Mouse (Mus musculus) stomach, postnatal 0 days (tissue): ENCODE measurements around the gene Zcchc24. TPM values are rescaled to one million over a fixed set of nuclear protein-coding genes. Genes with fewer than 3 reads are reported as not detected.

Experiments used
- ATAC-seq: fragments of 200-750 bp; cut with Nextera tagmentation; 2 replicates; pipeline ENCODE4 v1.8.0; 2017; ENCODE audit not compliant: low FRiP score, low TSS enrichment
- DNase-seq: peaks from one replicate; pipeline ENCODE4 v3.0.0-alpha.2; 2016; ENCODE audit warnings: low spot score
- H3K27ac ChIP-seq: fragments of 300-500 bp; sonication (generic); replicated peaks from 2 replicates; pipeline ENCODE4 v1.5.1; 2014; ENCODE audit warnings: mild to moderate bottlenecking, control low read depth
- H3K27me3 ChIP-seq: fragments of 300-500 bp; sonication (generic); 2 replicates; pipeline ENCODE4 v1.6.1; 2014; ENCODE audit warnings: low read length; ENCODE audit not compliant: control insufficient read depth, insufficient read depth
- H3K36me3 ChIP-seq: fragments of 300-500 bp; sonication (generic); 2 replicates; pipeline ENCODE4 v1.6.1; 2014; ENCODE audit warnings: low read length, mixed read lengths; ENCODE audit not compliant: control insufficient read depth, insufficient read depth
- H3K4me1 ChIP-seq: fragments of 300-500 bp; sonication (generic); replicated peaks from 2 replicates; pipeline ENCODE4 v1.6.1; 2014; ENCODE audit warnings: antibody characterized with exemption; ENCODE audit not compliant: control insufficient read depth, insufficient read depth
- H3K4me2 ChIP-seq: fragments of 300-500 bp; sonication (generic); replicated peaks from 2 replicates; pipeline ENCODE4 v1.6.1; 2014; ENCODE audit warnings: low read depth, mild to moderate bottlenecking, control low read depth, moderate library complexity
- H3K4me3 ChIP-seq: fragments of 300-500 bp; sonication (generic); 2 replicates; pipeline ENCODE4 v1.5.1; 2014; ENCODE audit warnings: low read depth, low read length, control low read depth
- H3K9ac ChIP-seq: fragments of 300-500 bp; sonication (generic); 2 replicates; pipeline ENCODE4 v1.6.1; 2014; ENCODE audit warnings: mild to moderate bottlenecking, low read length, control low read depth, mixed read lengths
- H3K9me3 ChIP-seq: fragments of 300-500 bp; sonication (generic); 2 replicates; pipeline ENCODE4 v1.6.1; 2016; ENCODE audit warnings: low read length; ENCODE audit not compliant: control insufficient read depth
- CTCF ChIP-seq: IDR thresholded peaks from 2 replicates; pipeline ENCODE4 v1.5.1; 2016; ENCODE audit warnings: antibody characterized with exemption, low read depth, mild to moderate bottlenecking, moderate library complexity
- EP300 ChIP-seq: optimal IDR thresholded peaks from 2 replicates; pipeline ENCODE3; 2016; ENCODE audit warnings: antibody characterized with exemption
- WGBS: fragments of 180-500 bp; shearing (Covaris S2); extraction: QIAGEN DNeasy Blood & Tissue Kit; methylation state at CpG from one replicate; pipeline ENCODE4 v1.1.7; 2014; 5-methylcytosine and 5-hydroxymethylcytosine counted together
- polyA plus RNA-seq: library from polyadenylated mRNA; unstranded; fragments of >200 nt; fragmentation: Nextera tagmentation; extraction: Ambion mirVana; gene quantifications from 2 replicates; pipeline ENCODE4 v1.2.1, GENCODE M21; 2015

Zcchc24 gene
- polyA plus RNA-seq, 1 experiment from 2014 or later: 11.3 TPM

DNA sequence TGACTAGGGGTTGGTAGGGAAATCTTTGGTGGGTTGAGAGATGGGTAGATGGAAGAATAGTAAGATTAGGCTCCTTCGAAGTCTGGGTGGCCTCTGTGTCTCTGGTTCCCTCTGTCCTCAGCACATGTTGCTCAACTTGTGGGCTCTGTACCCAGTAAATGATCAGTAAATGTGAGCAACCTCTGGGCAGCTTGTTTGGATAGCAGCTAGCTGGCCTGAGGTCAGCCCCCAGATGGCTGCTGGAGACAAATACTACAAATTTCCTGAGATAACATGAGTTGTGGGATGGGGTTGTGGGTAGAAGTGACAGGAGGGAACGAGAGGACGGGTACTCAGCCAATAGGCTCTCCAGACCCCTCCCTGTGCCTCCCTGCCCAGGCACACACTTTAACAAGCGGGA lies 4.2 kb upstream of the Zcchc24 start:
- Histone ChIP-seq H3K4me3 (no peak overlapping the region), H3K9me3 (no peaks in the 10 kb centered on the region), H3K27ac (no peak overlapping the region), H3K4me1 (no peaks in the 10 kb centered on the region; the same call in 1 of the 2 replicates), H3K36me3 (no peaks in the 10 kb centered on the region), H3K27me3 (no peaks in the 10 kb centered on the region), H3K4me2 (no peak overlapping the region), H3K9ac (no peak overlapping the region)
- TF ChIP-seq CTCF: no peak
- TF ChIP-seq EP300: no peak
- WGBS: 56% methylated on average over 4 of the region's 4 CpGs
- ATAC-seq: no peak
- no peak for DNase-seq

DNA sequence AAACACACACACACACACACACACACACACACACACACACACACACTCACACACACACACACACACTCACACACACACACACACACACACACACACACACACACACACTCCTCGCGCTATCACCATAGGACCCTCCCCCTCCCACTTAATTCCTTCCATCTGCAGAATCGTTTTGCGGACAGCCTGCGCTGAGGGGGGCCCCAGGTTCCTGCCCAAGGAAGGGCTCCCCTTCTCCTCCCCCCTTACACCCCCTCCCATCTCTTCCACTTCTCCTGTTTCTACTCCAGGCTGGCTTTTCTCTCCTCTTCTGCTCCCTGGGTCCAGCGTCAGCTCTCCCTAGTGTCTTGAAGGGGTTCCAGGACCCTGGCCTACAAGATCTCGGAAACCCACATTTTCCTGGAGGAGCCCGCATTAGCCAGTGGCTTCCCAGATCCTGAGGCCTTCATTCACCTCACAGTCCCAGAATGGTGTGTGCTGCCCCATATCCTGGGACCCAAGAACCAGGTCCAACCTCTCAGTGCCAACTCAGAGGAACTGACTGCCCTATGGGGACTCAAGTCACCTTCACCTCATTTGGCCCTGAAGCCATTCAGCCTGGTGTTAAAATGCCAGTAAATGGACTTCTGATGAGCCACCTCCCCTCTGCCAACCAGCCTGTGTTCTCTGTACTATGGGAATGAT lies 927 bp upstream of the Zcchc24 start:
- no peaks in the 10 kb centered on the region for H3K9me3 ChIP-seq
- DNase-seq (no peak), ATAC-seq (no peak)
- H3K36me3 ChIP-seq: no peaks in the 10 kb centered on the region
- no peak overlapping the region for H3K4me3 ChIP-seq
- 0 out of 2 replicates have a peak overlapping the region, but pooled peaks have one; percentile 8 for H3K27ac ChIP-seq
- peaks cover 7% of the 10 kb centered on the region for H3K4me1 ChIP-seq
- 41% methylated on average over 8 of the region's 8 CpGs for WGBS
- H3K9ac ChIP-seq: no peak overlapping the region
- H3K27me3 ChIP-seq: no peaks in the 10 kb centered on the region
- H3K4me2 ChIP-seq: no peak overlapping the region
- no peak for TF ChIP-seq CTCF
- TF ChIP-seq EP300: no peak

DNA sequence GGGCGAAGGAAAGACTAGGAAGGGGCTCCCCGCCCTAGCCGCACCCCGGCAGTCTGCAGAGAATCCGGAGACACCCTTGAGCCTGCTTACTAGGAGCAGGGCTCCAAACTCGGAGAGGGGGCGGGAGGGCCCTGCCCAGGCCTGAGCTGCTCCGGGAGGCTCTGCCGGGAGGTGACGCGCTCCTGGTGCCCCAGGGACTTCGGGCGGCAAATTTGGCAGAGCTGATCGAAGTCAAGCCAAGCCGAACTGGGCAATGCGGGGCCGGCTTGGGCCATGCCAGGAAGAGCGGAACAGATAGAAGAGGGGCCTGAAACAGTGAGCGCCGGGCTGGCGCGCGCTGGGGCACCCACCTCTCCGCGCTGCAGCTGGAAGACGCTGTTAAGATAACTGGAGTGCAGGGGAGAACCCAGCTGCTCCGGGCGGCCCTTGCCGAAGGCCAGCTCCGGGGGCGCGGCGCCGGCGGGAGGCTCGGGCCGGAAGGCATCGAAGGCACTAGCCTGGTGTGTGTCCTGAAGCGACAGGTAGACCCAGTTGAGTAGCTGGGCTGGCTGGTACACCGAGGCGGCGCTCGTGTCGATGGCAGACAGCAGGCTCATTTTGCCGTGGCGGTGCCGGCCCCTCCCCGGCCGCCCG lies 462 bp downstream of the Zcchc24 start:
- ATAC-seq: peak; percentile 33; the same call in 1 of the 2 replicates
- peak; percentile 46 for DNase-seq
- H3K4me3 ChIP-seq: peak overlapping the region; percentile 78
- no peaks in the 10 kb centered on the region for H3K36me3 ChIP-seq
- H3K4me2 ChIP-seq: peak overlapping the region; percentile 86
- H3K9me3 ChIP-seq: no peaks in the 10 kb centered on the region
- under 1% methylated on average over 49 of the region's 50 CpGs for WGBS
- H3K27ac ChIP-seq: peak overlapping the region; percentile 93
- peaks cover 7% of the 10 kb centered on the region; the same call in 1 of the 2 replicates for H3K4me1 ChIP-seq
- H3K9ac ChIP-seq: peak overlapping the region; percentile 83
- H3K27me3 ChIP-seq: no peaks in the 10 kb centered on the region
- no peak for TF ChIP-seq EP300
- TF ChIP-seq CTCF: no peak

DNA sequence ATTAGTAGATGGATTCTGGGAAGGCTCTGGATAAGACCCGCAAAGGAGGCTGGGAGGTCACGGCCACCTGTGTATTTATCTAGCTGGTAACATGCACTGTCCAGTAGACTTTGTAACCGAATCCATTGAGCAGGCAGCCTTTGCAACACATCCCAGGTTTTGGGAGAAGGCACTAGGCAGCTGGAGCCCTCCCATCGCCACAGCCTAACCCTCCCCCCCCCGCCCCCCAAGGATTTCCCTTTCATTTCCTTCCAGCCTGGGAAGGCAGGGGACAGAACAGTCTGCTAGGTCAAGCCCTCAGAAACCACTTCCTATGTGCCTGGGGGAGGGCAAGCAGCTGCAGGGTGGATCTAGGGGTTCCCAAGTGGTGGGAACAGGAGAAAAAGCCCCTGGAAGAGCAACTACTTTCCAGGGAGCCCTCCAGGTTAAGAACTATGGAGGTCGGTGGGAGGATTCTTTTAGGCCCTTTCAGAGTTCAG lies 1.1 kb downstream of the Zcchc24 start:
- Histone ChIP-seq H3K4me1 (peaks cover 7% of the 10 kb centered on the region; the same call in 1 of the 2 replicates), H3K9ac (peak overlapping the region; percentile 83), H3K27me3 (no peaks in the 10 kb centered on the region), H3K36me3 (no peaks in the 10 kb centered on the region), H3K27ac (peak overlapping the region; percentile 93), H3K4me2 (peak overlapping the region; percentile 86), H3K9me3 (no peaks in the 10 kb centered on the region), H3K4me3 (peak overlapping the region; percentile 78)
- TF ChIP-seq EP300 (no peak), CTCF (no peak)
- DNase-seq (no peak), ATAC-seq (no peak)
- WGBS: 12% methylated on average over 6 of the region's 6 CpGs

DNA sequence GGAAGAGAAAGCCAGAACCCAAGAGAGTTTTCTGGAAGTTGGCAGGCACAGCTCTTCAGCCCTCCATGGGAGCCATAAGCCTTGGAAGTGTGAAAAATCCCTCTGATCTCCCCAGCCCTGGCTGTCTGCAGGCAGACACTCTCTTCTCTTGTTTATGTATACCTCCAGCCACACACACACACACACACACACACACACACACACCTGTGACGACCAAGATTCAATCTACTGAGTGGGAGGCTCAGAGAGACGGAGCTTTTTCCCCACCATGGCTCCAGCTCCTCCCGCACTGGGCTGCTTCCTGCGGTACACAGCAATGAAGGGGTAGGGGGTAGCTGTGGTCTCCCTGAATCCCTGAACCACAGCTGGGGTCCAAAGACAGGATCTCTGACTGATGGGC lies 2.4 kb downstream of the Zcchc24 start:
- no peak for DNase-seq
- H3K4me3 ChIP-seq: peak overlapping the region; percentile 78
- H3K36me3 ChIP-seq: no peaks in the 10 kb centered on the region
- no peaks in the 10 kb centered on the region for H3K9me3 ChIP-seq
- H3K27ac ChIP-seq: peak overlapping the region; percentile 45; the same call in 1 of the 2 replicates
- peaks cover 7% of the 10 kb centered on the region; the same call in 1 of the 2 replicates for H3K4me1 ChIP-seq
- peak overlapping the region; percentile 86 for H3K4me2 ChIP-seq
- ATAC-seq: no peak
- WGBS: 36% methylated on average over 4 of the region's 4 CpGs
- H3K9ac ChIP-seq: peak overlapping the region; percentile 83
- TF ChIP-seq CTCF (no peak), EP300 (no peak)
- H3K27me3 ChIP-seq: no peaks in the 10 kb centered on the region

DNA sequence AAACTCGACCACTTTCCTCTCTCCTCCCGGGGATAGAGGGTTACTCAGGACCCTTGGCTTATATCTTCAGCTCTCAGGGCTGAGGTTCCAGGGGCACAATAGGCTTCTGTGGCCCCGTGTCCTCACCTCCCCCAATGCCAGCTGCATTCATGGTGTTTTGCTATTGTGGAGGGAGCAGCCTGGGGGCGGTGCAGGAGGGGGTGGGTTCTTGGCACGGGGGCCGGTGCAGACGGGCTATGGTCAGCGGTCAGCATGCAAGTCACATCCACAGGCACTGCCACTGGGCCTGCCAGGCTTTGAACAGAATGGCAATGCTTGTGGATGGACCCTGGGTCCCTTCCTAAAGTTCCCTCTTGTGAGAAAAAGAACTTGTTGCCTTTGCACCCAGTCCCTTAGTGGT lies 2.9 kb downstream of the Zcchc24 start:
- Histone ChIP-seq H3K9ac (peak overlapping the region; percentile 9; the same call in 1 of the 2 replicates), H3K27ac (0 out of 2 replicates have a peak overlapping the region, but pooled peaks have one; percentile 2)

More for the DNA sequence above, 2.9 kb downstream of the Zcchc24 start:
- TF ChIP-seq CTCF (0 out of 2 replicates have a peak, but pooled peaks have one; percentile 13), EP300 (no peak)
- DNase-seq: no peak
- Histone ChIP-seq H3K27me3 (no peaks in the 10 kb centered on the region), H3K4me2 (peak overlapping the region; percentile 86), H3K9me3 (no peaks in the 10 kb centered on the region), H3K4me1 (peaks cover 7% of the 10 kb centered on the region; the same call in 1 of the 2 replicates), H3K36me3 (no peaks in the 10 kb centered on the region), H3K4me3 (peak overlapping the region; percentile 78)
- 48% methylated on average over 8 of the region's 8 CpGs for WGBS
- no peak for ATAC-seq
